ENCODE assay signal across 22 mouse cellular contexts in genomic region chr13:78348830-78349229, GRCm38 (mm10).
DNase-seq lines count a peak whose midpoint lies in the region; ATAC-seq and TF ChIP-seq lines count a peak whose summit lies in the region.
"Had no signal": no experiment of that assay in that cellular context is flagged by ENCODE, and none has a peak within 500 bp of the region (broad histone marks: within the 10 kb centered on the region; RNA-seq: fewer than 3 reads in every experiment).

No protein-coding gene starts in this region.

- H3K4me1 ChIP-seq in lung, postnatal 0 days (ENCODE audit: insufficient read depth, low read depth, low read length), result no peaks in the 10 kb centered on the region
- H3K4me1 ChIP-seq in stomach, embryonic 15.5 days, result no peaks in the 10 kb centered on the region
- H3K4me1 ChIP-seq: embryonic facial prominence, embryonic 13.5 days; embryonic facial prominence, embryonic 15.5 days; forebrain, embryonic 10.5 days; forebrain, embryonic 12.5 days had no signal

- no peak for TF ChIP-seq EP300 in lung, postnatal 0 days (IDR thresholded peaks at IDR 0.05)

- WGBS in lung, postnatal 0 days, result 36% methylated on average over 3 of the region's 3 CpGs
- WGBS in stomach, embryonic 15.5 days, result 23% methylated on average over 3 of the region's 3 CpGs

- H3K9me3 ChIP-seq in lung, postnatal 0 days (ENCODE audit: low read length), result no peaks in the 10 kb centered on the region
- no peaks in the 10 kb centered on the region for H3K9me3 ChIP-seq in stomach, embryonic 15.5 days
- H3K9me3 ChIP-seq: embryonic facial prominence, embryonic 13.5 days; embryonic facial prominence, embryonic 15.5 days; forebrain, embryonic 10.5 days; forebrain, embryonic 12.5 days had no signal

- H3K36me3 ChIP-seq in lung, postnatal 0 days (ENCODE audit: insufficient read depth, low read length), result no peaks in the 10 kb centered on the region
- H3K36me3 ChIP-seq in stomach, embryonic 15.5 days, result no peaks in the 10 kb centered on the region
- H3K36me3 ChIP-seq: embryonic facial prominence, embryonic 13.5 days; embryonic facial prominence, embryonic 15.5 days; forebrain, embryonic 10.5 days; forebrain, embryonic 12.5 days had no signal

- TF ChIP-seq CTCF in lung, postnatal 0 days (IDR thresholded peaks at IDR 0.05), result no peak

- no peak overlapping the region for H3K4me3 ChIP-seq in lung, postnatal 0 days (ENCODE audit: low read depth, low read length)
- no peak overlapping the region for H3K4me3 ChIP-seq in stomach, embryonic 15.5 days (replicated peaks)
- H3K4me3 ChIP-seq: embryonic facial prominence, embryonic 13.5 days; embryonic facial prominence, embryonic 15.5 days; erythroblast, embryonic 14.5 days; forebrain, embryonic 10.5 days; forebrain, embryonic 12.5 days had no signal

- peak; percentile 9 for DNase-seq in lung, postnatal 0 days (ENCODE audit: low spot score)
- DNase-seq in lung, postnatal 14 days, result no peak
- DNase-seq in mesoderm, embryonic 11.5 days (ENCODE audit: low read depth, low spot score), result peak; percentile 6
- DNase-seq in natural killer cell, adult 2 months (ENCODE audit: low spot score in 2 of 2), result no peak
- DNase-seq: adrenal gland, adult 2 months; adrenal gland, postnatal 10 days; adrenal gland, postnatal 25 days; cerebellum, adult 11 months; cerebellum, adult 18-20 months; cerebellum, adult 8-10 months; cerebellum, adult 9-11 months; cerebellum, postnatal 14 days; cerebellum, postnatal 36 days; embryo, embryonic 11 days had no signal

- ATAC-seq in lung, postnatal 0 days, result no peak
- ATAC-seq in stomach, embryonic 15.5 days (ENCODE audit: insufficient read depth, low FRiP score, low read depth), result peak; percentile 63; the same call in 1 of the 2 replicates
- no peak for ATAC-seq in inflammation-experienced regulatory T-cells, adult 6 months
- ATAC-seq: forebrain, embryonic 14.5 days had no signal

- no peak overlapping the region for H3K27ac ChIP-seq in lung, postnatal 0 days (ENCODE audit: low read length)
- no peak overlapping the region for H3K27ac ChIP-seq in stomach, embryonic 15.5 days
- H3K27ac ChIP-seq: embryonic facial prominence, embryonic 13.5 days; embryonic facial prominence, embryonic 15.5 days; forebrain, embryonic 10.5 days; forebrain, embryonic 12.5 days had no signal

- no peak overlapping the region for H3K9ac ChIP-seq in lung, postnatal 0 days (replicated peaks; ENCODE audit: low read depth)
- H3K9ac ChIP-seq in stomach, embryonic 15.5 days, result no peak overlapping the region
- H3K9ac ChIP-seq: embryonic facial prominence, embryonic 13.5 days; embryonic facial prominence, embryonic 15.5 days; forebrain, embryonic 12.5 days had no signal

- H3K27me3 ChIP-seq in lung, postnatal 0 days (replicated peaks; ENCODE audit: insufficient read depth, low read length), result no peaks in the 10 kb centered on the region
- H3K27me3 ChIP-seq in stomach, embryonic 15.5 days (replicated peaks), result no peaks in the 10 kb centered on the region
- H3K27me3 ChIP-seq: embryonic facial prominence, embryonic 13.5 days; embryonic facial prominence, embryonic 15.5 days; forebrain, embryonic 12.5 days had no signal

- no peak overlapping the region for H3K4me2 ChIP-seq in lung, postnatal 0 days (replicated peaks; ENCODE audit: low read depth, low read length)
- no peak overlapping the region for H3K4me2 ChIP-seq in stomach, embryonic 15.5 days
- H3K4me2 ChIP-seq: embryonic facial prominence, embryonic 13.5 days; embryonic facial prominence, embryonic 15.5 days; forebrain, embryonic 12.5 days had no signal

Comparison
In these comparisons a context has a peak if more than half of its experiments do, and no peak if none do; other contexts are left out.
1. DNase-seq: peak in lung, postnatal 0 days (single experiment) and mesoderm, embryonic 11.5 days (single experiment); none in lung, postnatal 14 days (single experiment) and natural killer cell, adult 2 months (0 of 2).